Mouse (Mus musculus) hindbrain, embryonic 11.5 days (tissue): Measurements from ENCODE around the gene Gm1553. TPM values are rescaled to one million over a fixed set of nuclear protein-coding genes. Genes with fewer than 3 reads are reported as not detected.

Experiments used
- ATAC-seq: fragments of 200-750 bp; cut with Nextera tagmentation; 2 replicates; pipeline ENCODE4 v1.8.0; 2017; ENCODE audit warnings: mild to moderate bottlenecking, moderate TSS enrichment, moderate library complexity; ENCODE audit not compliant: low FRiP score
- DNase-seq: peaks from one replicate; pipeline ENCODE4 v3.0.0-alpha.2; 2015; ENCODE audit warnings: low spot score
- H3K27ac ChIP-seq: fragments of 300-500 bp; sonication (generic); 2 replicates; pipeline ENCODE4 v1.5.1; 2014; ENCODE audit warnings: mild to moderate bottlenecking, low read depth, low read length
- H3K27me3 ChIP-seq: fragments of 300-500 bp; sonication (generic); 2 replicates; pipeline ENCODE4 v1.6.1; 2014; ENCODE audit warnings: mild to moderate bottlenecking, low read length, moderate library complexity, mixed read lengths; ENCODE audit not compliant: control insufficient read depth, insufficient read depth
- H3K36me3 ChIP-seq: fragments of 300-500 bp; sonication (generic); 2 replicates; pipeline ENCODE4 v1.6.1; 2014; ENCODE audit warnings: mild to moderate bottlenecking, low read length, moderate library complexity, mixed read lengths; ENCODE audit not compliant: control insufficient read depth, insufficient read depth
- H3K4me1 ChIP-seq: fragments of 300-500 bp; sonication (generic); replicated peaks from 2 replicates; pipeline ENCODE4 v1.6.1; 2014; ENCODE audit warnings: low read length, mixed read lengths; ENCODE audit not compliant: control insufficient read depth, insufficient read depth
- H3K4me2 ChIP-seq: fragments of 300-500 bp; sonication (generic); replicated peaks from 2 replicates; pipeline ENCODE4 v1.6.1; 2014; ENCODE audit warnings: mild to moderate bottlenecking, low read depth, low read length
- H3K4me3 ChIP-seq: fragments of 300-500 bp; sonication (generic); 2 replicates; pipeline ENCODE4 v1.5.1; 2014; ENCODE audit warnings: low read depth, low read length
- H3K9ac ChIP-seq: fragments of 300-500 bp; sonication (generic); 2 replicates; pipeline ENCODE4 v1.6.1; 2014; ENCODE audit warnings: low read depth, low read length
- H3K9me3 ChIP-seq: fragments of 300-500 bp; sonication (generic); 2 replicates; pipeline ENCODE4 v1.6.1; 2016; ENCODE audit warnings: low read length; ENCODE audit not compliant: control insufficient read depth
- WGBS: fragments of 180-500 bp; shearing (Covaris S2); extraction: QIAGEN DNeasy Blood & Tissue Kit; methylation state at CpG from one replicate; pipeline ENCODE4 v1.1.7; 2014; 5-methylcytosine and 5-hydroxymethylcytosine counted together
- polyA plus RNA-seq: library from polyadenylated mRNA; unstranded; fragments of >200 nt; fragmentation: Nextera tagmentation; extraction: Ambion mirVana; gene quantifications from 2 replicates; pipeline ENCODE4 v1.2.1, GENCODE M21; 2014

Gm1553 gene
- polyA plus RNA-seq, result not detected in 2 replicates

DNA sequence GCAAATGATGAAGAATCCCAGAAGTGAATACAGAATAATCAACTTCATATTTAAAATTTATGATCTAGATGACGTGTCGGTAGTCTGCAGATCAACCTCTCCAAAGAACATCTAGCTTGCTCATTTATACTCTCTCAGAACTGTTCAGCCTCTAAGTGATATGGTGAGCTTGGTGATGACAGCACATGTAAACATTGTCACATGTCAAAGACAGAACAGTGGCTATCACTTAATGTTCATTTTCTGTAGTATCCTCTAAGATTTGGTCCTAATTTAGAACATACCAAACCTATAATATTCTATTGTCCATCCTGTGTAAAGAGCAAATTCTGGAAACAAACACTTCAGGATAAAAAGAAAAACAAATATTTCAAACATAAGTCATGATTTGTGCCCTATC is at the start of gene Gm1553:
Gene Gm1553, minus strand, starts transcription at position 101 of the 400 bp plus-strand sequence.
- Histone ChIP-seq H3K4me1 (no peaks in the 10 kb centered on the region), H3K27me3 (no peaks in the 10 kb centered on the region), H3K9ac (no peak within 1 kb of the TSS), H3K4me2 (no peak within 1 kb of the TSS), H3K27ac (no peak within 1 kb of the TSS), H3K9me3 (no peaks in the 10 kb centered on the region), H3K36me3 (no peaks in the 10 kb centered on the region), H3K4me3 (no peak within 1 kb of the TSS)
- DNase-seq, result no peak
- ATAC-seq, result no peak
- 90% methylated on average over 2 of the region's 2 CpGs for WGBS

Other genes starting within 250 kb of the Gm1553 start
- gene 4932415D10Rik, start 176.0 kb downstream of the Gm1553 start, polyA plus RNA-seq, result not detected in 2 replicates
- gene Gm4924, start 138.4 kb downstream of the Gm1553 start, polyA plus RNA-seq, result 9.4 and 10.6 TPM in 2 replicates
- gene 1190007I07Rik, start 130.6 kb upstream of the Gm1553 start, polyA plus RNA-seq, result 33.5 and 33.7 TPM in 2 replicates
- gene Tdg, start 137.2 kb upstream of the Gm1553 start, polyA plus RNA-seq, result 277 and 328 TPM in 2 replicates
- 4.4 and 4.6 TPM in 2 replicates for gene Glt8d2, start 198.0 kb upstream of the Gm1553 start, polyA plus RNA-seq
- 34.4 and 35.4 TPM in 2 replicates for gene Hcfc2, start 203.5 kb upstream of the Gm1553 start, polyA plus RNA-seq